Mouse (Mus musculus): ENCODE measurements at regions not wholly inside any gene's neighbourhood (a gene's known extent, or its start where the extent isn't known, plus 50 kb on each side); places are given as distances from the start of the nearest gene placed in this dataset.
"Not testable (repeated sequence)": the region's sequence is repeated elsewhere in the genome, so short reads cannot be mapped to it uniquely, and the experiment has no call there.

GRCm38 (mm10) chr8:103763821-103764220, 337.6 kb upstream of the Cdh5 start:
- Histone ChIP-seq H3K27ac (ENCODE audit: insufficient read depth, low read length) (no peak overlapping the region), H3K36me3 (ENCODE audit: control insufficient read depth, insufficient read depth, low read length, poor library complexity, severe bottlenecking) (no peaks in the 10 kb centered on the region)

GRCm38 (mm10) chr8:103779658-103780057, 321.8 kb upstream of the Cdh5 start:
- Histone ChIP-seq H3K27me3 (ENCODE audit: control insufficient read depth, insufficient read depth, low read length, poor library complexity, severe bottlenecking) (no peaks in the 10 kb centered on the region; the same call in 1 of the 2 replicates), H3K27ac (ENCODE audit: insufficient read depth, low read length) (no peak overlapping the region), H3K9me3 (replicated peaks; ENCODE audit: control insufficient read depth, insufficient read depth, low read length, poor library complexity, severe bottlenecking) (no peaks in the 10 kb centered on the region; the same call in 1 of the 2 replicates), H3K4me3 (ENCODE audit: low read depth, low read length) (no peak overlapping the region), H3K4me1 (ENCODE audit: control insufficient read depth, insufficient read depth, low read length) (no peaks in the 10 kb centered on the region), H3K36me3 (ENCODE audit: control insufficient read depth, insufficient read depth, low read length, poor library complexity, severe bottlenecking) (no peaks in the 10 kb centered on the region), H3K9ac (ENCODE audit: low read depth, poor library complexity, severe bottlenecking) (no peak overlapping the region)
- TF ChIP-seq EP300 (IDR thresholded peaks at IDR 0.05; ENCODE audit: insufficient read depth, low read depth, low read length) (no peak), CTCF (IDR thresholded peaks at IDR 0.05; ENCODE audit: low read depth, low read length) (no peak), POLR2A (IDR thresholded peaks at IDR 0.05; ENCODE audit: insufficient read depth, low read length) (no peak)

More at GRCm38 (mm10) chr8:103763821-103764220, 337.6 kb upstream of the Cdh5 start:
- Histone ChIP-seq H3K4me3 (ENCODE audit: low read depth, low read length) (no peak overlapping the region), H3K9me3 (replicated peaks; ENCODE audit: control insufficient read depth, insufficient read depth, low read length, poor library complexity, severe bottlenecking) (peaks cover 14% of the 10 kb centered on the region; the same call in 1 of the 2 replicates), H3K27me3 (ENCODE audit: control insufficient read depth, insufficient read depth, low read length, poor library complexity, severe bottlenecking) (no peaks in the 10 kb centered on the region), H3K9ac (ENCODE audit: low read depth, poor library complexity, severe bottlenecking) (no peak overlapping the region), H3K4me1 (ENCODE audit: control insufficient read depth, insufficient read depth, low read length) (no peaks in the 10 kb centered on the region)
- TF ChIP-seq CTCF (IDR thresholded peaks at IDR 0.05; ENCODE audit: low read depth, low read length): no peak
- no peak for TF ChIP-seq POLR2A (IDR thresholded peaks at IDR 0.05; ENCODE audit: insufficient read depth, low read length)
- no peak for TF ChIP-seq EP300 (IDR thresholded peaks at IDR 0.05; ENCODE audit: insufficient read depth, low read depth, low read length)

GRCm38 (mm10) chr8:103788308-103788707, 313.1 kb upstream of the Cdh5 start:
- no peak overlapping the region for H3K9ac ChIP-seq (ENCODE audit: low read depth, poor library complexity, severe bottlenecking)
- no peak for TF ChIP-seq CTCF (IDR thresholded peaks at IDR 0.05; ENCODE audit: low read depth, low read length)
- no peak for TF ChIP-seq POLR2A (IDR thresholded peaks at IDR 0.05; ENCODE audit: insufficient read depth, low read length)
- no peak for TF ChIP-seq EP300 (IDR thresholded peaks at IDR 0.05; ENCODE audit: insufficient read depth, low read depth, low read length)
- H3K27ac ChIP-seq (ENCODE audit: insufficient read depth, low read length): no peak overlapping the region
- H3K36me3 ChIP-seq (ENCODE audit: control insufficient read depth, insufficient read depth, low read length, poor library complexity, severe bottlenecking): no peaks in the 10 kb centered on the region
- no peaks in the 10 kb centered on the region for H3K4me1 ChIP-seq (ENCODE audit: control insufficient read depth, insufficient read depth, low read length)
- H3K27me3 ChIP-seq (ENCODE audit: control insufficient read depth, insufficient read depth, low read length, poor library complexity, severe bottlenecking): no peaks in the 10 kb centered on the region
- no peak overlapping the region for H3K4me3 ChIP-seq (ENCODE audit: low read depth, low read length)
- no peaks in the 10 kb centered on the region for H3K9me3 ChIP-seq (replicated peaks; ENCODE audit: control insufficient read depth, insufficient read depth, low read length, poor library complexity, severe bottlenecking)

GRCm38 (mm10) chr8:103793331-103793730, 308.1 kb upstream of the Cdh5 start:
- H3K9me3 ChIP-seq (replicated peaks; ENCODE audit: control insufficient read depth, insufficient read depth, low read length, poor library complexity, severe bottlenecking): no peaks in the 10 kb centered on the region
- H3K9ac ChIP-seq (ENCODE audit: low read depth, poor library complexity, severe bottlenecking): no peak overlapping the region
- no peaks in the 10 kb centered on the region for H3K4me1 ChIP-seq (ENCODE audit: control insufficient read depth, insufficient read depth, low read length)
- H3K27ac ChIP-seq (ENCODE audit: insufficient read depth, low read length): no peak overlapping the region
- no peaks in the 10 kb centered on the region for H3K36me3 ChIP-seq (ENCODE audit: control insufficient read depth, insufficient read depth, low read length, poor library complexity, severe bottlenecking)
- TF ChIP-seq CTCF (IDR thresholded peaks at IDR 0.05; ENCODE audit: low read depth, low read length) (no peak), POLR2A (IDR thresholded peaks at IDR 0.05; ENCODE audit: insufficient read depth, low read length) (no peak), EP300 (IDR thresholded peaks at IDR 0.05; ENCODE audit: insufficient read depth, low read depth, low read length) (no peak)
- H3K27me3 ChIP-seq (ENCODE audit: control insufficient read depth, insufficient read depth, low read length, poor library complexity, severe bottlenecking): no peaks in the 10 kb centered on the region
- H3K4me3 ChIP-seq (ENCODE audit: low read depth, low read length): no peak overlapping the region

GRCm38 (mm10) chr8:103798630-103799029, 302.8 kb upstream of the Cdh5 start:
- not testable (repeated sequence) for H3K9ac ChIP-seq (ENCODE audit: low read depth, poor library complexity, severe bottlenecking); H3K4me3 ChIP-seq (ENCODE audit: low read depth, low read length); H3K36me3 ChIP-seq (ENCODE audit: control insufficient read depth, insufficient read depth, low read length, poor library complexity, severe bottlenecking); H3K9me3 ChIP-seq (replicated peaks; ENCODE audit: control insufficient read depth, insufficient read depth, low read length, poor library complexity, severe bottlenecking); H3K4me1 ChIP-seq (ENCODE audit: control insufficient read depth, insufficient read depth, low read length); H3K27me3 ChIP-seq (ENCODE audit: control insufficient read depth, insufficient read depth, low read length, poor library complexity, severe bottlenecking); H3K27ac ChIP-seq (ENCODE audit: insufficient read depth, low read length)

- Histone ChIP-seq H3K27me3 (ENCODE audit: control insufficient read depth, insufficient read depth, low read length, poor library complexity, severe bottlenecking) (no peaks in the 10 kb centered on the region), H3K4me1 (ENCODE audit: control insufficient read depth, insufficient read depth, low read length) (no peaks in the 10 kb centered on the region), H3K9me3 (replicated peaks; ENCODE audit: control insufficient read depth, insufficient read depth, low read length, poor library complexity, severe bottlenecking) (peaks cover 3% of the 10 kb centered on the region; the same call in 1 of the 2 replicates), H3K27ac (ENCODE audit: insufficient read depth, low read length) (no peak overlapping the region), H3K36me3 (ENCODE audit: control insufficient read depth, insufficient read depth, low read length, poor library complexity, severe bottlenecking) (no peaks in the 10 kb centered on the region), H3K9ac (ENCODE audit: low read depth, poor library complexity, severe bottlenecking) (no peak overlapping the region), H3K4me3 (ENCODE audit: low read depth, low read length) (no peak overlapping the region)
- TF ChIP-seq CTCF (IDR thresholded peaks at IDR 0.05; ENCODE audit: low read depth, low read length): no peak
- TF ChIP-seq EP300 (IDR thresholded peaks at IDR 0.05; ENCODE audit: insufficient read depth, low read depth, low read length): no peak
- no peak for TF ChIP-seq POLR2A (IDR thresholded peaks at IDR 0.05; ENCODE audit: insufficient read depth, low read length)
Observed at GRCm38 (mm10) chr8:103808171-103808570, 293.3 kb upstream of the Cdh5 start.
